Mouse (Mus musculus): ENCODE measurements around the gene 4931417E11Rik. TPM values are rescaled to one million over a fixed set of nuclear protein-coding genes. Genes with fewer than 3 reads are reported as not detected.

The 4931417E11Rik gene
- polyA plus RNA-seq (2016; fragmentation: Nextera tagmentation; extraction: Ambion mirVana), result not detected in 2 replicates

DNA sequence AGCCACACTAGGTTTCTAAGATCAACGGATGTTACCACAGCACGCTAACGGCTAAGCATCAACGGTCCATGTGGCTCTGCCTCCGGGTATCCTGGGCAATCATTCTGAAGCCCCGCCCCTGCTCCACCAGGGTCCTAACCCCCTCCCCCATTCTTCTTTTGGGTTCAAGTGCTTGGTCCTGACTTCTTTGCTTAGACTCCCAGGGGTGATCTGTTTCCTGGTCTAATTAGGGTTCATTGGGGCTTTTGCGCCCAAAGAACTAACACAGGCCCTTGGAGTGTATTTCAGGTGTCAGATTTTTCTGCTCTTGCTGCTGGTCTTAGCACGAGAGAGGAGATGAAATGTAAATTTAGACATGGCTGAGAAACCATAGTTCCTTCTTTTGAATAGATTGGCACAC lies at the start of gene 4931417E11Rik:
Gene 4931417E11Rik, minus strand, starts transcription at position 101 of the 400 bp plus-strand sequence.
- Histone ChIP-seq H3K27ac (no peak within 1 kb of the TSS), H3K36me3 (replicated peaks) (no peaks in the 10 kb centered on the region), H3K9me3 (no peaks in the 10 kb centered on the region), H3K4me3 (no peak within 1 kb of the TSS), H3K4me1 (no peaks in the 10 kb centered on the region), H3K27me3 (ENCODE audit: poor library complexity, severe bottlenecking) (no peaks in the 10 kb centered on the region)
- 93% methylated on average over 8 of the region's 8 CpGs for WGBS
- no peak for DNase-seq (ENCODE audit: extremely low spot score, low spot score)

DNA sequence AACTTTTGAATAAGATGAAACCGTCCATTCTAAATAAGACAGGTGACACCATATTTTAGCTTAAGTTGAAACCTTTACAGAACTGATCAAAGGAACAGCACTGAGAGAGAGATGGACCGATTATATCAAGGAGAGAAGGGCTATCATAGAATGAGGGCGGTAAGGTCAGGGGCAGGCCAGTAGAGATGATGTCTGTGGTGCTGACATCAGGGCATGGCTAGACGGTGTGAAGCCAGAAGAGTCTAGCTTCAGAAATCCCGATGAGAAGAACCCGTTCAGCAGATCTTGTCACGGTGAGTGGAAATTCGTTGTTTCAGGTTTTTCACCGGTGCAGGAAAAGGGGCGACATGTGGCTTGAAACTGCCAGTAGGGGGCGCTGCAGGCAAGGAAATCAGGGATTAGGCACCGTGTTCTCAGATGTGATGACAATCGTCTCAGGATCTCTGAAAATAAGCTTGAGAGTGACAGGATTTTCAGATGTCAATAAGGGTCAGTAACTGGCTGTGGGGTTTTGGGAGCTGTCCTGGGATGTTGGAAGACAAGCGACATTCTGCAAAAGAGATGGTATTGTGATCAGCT lies 48.4 kb upstream of the 4931417E11Rik start:
- peak; percentile 77 for DNase-seq (ENCODE audit: extremely low spot score, low spot score)
- WGBS, result 29% methylated on average over 14 of the region's 14 CpGs
- no peak overlapping the region for H3K27ac ChIP-seq
- no peaks in the 10 kb centered on the region for H3K27me3 ChIP-seq (ENCODE audit: poor library complexity, severe bottlenecking)
- no peaks in the 10 kb centered on the region for H3K4me1 ChIP-seq
- no peaks in the 10 kb centered on the region for H3K36me3 ChIP-seq (replicated peaks)
- no peaks in the 10 kb centered on the region for H3K9me3 ChIP-seq
- no peak overlapping the region for H3K4me3 ChIP-seq

DNA sequence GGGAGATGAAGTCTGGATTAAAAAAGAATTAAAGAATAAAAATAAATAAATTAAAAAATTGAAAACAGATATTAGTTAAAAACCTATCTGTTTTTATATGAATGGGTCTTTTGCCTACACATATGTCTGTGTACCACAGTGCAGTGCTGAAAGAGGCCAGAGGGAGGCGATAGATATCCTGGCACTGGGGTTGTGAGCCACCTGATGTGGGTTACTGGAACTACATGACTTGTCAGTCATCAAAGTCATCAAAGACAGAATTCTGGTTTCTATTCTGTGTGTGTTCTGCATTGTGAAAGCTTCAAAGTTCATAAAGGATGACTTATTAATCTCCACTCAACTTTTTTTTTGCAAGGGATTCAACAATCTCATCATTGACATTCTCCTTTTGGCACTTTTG lies 43.4 kb upstream of the 4931417E11Rik start:
- DNase-seq (ENCODE audit: extremely low spot score, low spot score), result no peak
- Histone ChIP-seq H3K4me3 (no peak overlapping the region), H3K27me3 (ENCODE audit: poor library complexity, severe bottlenecking) (no peaks in the 10 kb centered on the region), H3K9me3 (no peaks in the 10 kb centered on the region), H3K4me1 (no peaks in the 10 kb centered on the region), H3K27ac (no peak overlapping the region), H3K36me3 (replicated peaks) (no peaks in the 10 kb centered on the region)
- WGBS, result 30% methylated on average over 1 of the region's 1 CpGs

DNA sequence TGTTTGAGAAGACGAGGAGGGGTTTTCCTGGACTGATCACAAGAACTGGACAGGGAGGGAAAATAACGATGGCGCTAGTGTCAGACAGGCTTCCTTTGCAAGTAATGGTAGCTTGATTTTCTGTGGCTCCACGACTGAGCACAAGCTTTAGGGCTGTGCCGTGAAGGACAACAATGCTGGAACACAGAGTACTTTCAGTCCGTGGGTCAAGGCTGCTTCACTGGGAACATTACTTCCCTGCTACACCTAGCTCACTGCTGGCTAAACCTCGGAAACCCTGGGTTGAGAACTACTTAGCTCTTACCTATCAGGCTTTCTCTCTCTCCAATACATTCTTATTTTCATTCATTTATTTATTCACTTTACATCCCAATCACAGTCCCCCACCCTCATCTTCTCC lies 30.2 kb upstream of the 4931417E11Rik start:
- 89% methylated on average over 7 of the region's 7 CpGs for WGBS
- H3K4me1 ChIP-seq, result no peaks in the 10 kb centered on the region
- H3K27ac ChIP-seq, result no peak overlapping the region
- no peaks in the 10 kb centered on the region for H3K27me3 ChIP-seq (ENCODE audit: poor library complexity, severe bottlenecking)
- no peak for DNase-seq (ENCODE audit: extremely low spot score, low spot score)
- H3K4me3 ChIP-seq, result no peak overlapping the region
- no peaks in the 10 kb centered on the region for H3K36me3 ChIP-seq (replicated peaks)
- H3K9me3 ChIP-seq, result no peaks in the 10 kb centered on the region

DNA sequence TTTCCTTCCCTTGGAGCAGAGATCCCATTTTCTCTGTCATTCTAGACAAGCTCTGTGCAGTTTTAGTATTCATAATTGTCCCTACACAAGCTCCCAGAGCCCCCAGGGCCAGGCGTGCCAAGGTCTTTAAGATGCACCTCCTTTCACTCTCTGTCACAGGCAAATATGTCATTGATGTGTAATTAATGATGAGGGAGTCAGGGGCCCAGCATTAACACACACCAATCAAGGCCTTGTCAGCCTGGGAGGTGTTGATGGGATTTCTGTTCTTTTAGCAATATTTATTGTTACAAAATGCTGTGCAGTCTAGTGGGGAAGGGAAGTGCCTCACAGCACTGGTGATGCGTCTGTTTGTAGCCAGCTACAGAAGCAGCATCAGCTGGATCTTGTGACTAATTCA lies 27.9 kb upstream of the 4931417E11Rik start:
- Histone ChIP-seq H3K27me3 (ENCODE audit: poor library complexity, severe bottlenecking) (no peaks in the 10 kb centered on the region), H3K9me3 (no peaks in the 10 kb centered on the region), H3K27ac (no peak overlapping the region), H3K36me3 (replicated peaks) (no peaks in the 10 kb centered on the region), H3K4me1 (no peaks in the 10 kb centered on the region), H3K4me3 (no peak overlapping the region)
- 73% methylated on average over 2 of the region's 2 CpGs for WGBS
- no peak for DNase-seq (ENCODE audit: extremely low spot score, low spot score)

DNA sequence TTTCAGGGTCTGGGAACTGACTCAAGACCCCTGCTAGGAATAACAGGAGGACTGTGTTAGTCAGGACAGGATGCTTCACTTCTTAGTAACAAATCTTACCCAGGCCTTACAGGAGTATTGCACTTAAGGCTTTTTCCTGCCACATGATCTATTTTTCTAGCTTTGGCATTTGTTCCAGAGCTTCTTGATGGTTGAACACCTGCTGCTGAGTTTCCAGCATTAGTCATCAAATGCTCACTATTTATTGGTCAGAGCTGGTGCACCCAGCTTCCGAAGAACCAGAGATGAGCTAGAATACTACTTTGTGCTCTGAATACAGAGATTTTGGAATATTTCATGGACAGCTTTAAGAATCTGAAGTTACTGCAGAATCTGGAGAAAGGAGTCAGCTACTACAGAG lies 21.1 kb upstream of the 4931417E11Rik start:
- Histone ChIP-seq H3K4me1 (no peaks in the 10 kb centered on the region), H3K9me3 (no peaks in the 10 kb centered on the region), H3K4me3 (no peak overlapping the region), H3K27ac (no peak overlapping the region), H3K36me3 (replicated peaks) (no peaks in the 10 kb centered on the region), H3K27me3 (ENCODE audit: poor library complexity, severe bottlenecking) (no peaks in the 10 kb centered on the region)
- no peak for DNase-seq (ENCODE audit: extremely low spot score, low spot score)
- 88% methylated on average over 1 of the region's 1 CpGs for WGBS

DNA sequence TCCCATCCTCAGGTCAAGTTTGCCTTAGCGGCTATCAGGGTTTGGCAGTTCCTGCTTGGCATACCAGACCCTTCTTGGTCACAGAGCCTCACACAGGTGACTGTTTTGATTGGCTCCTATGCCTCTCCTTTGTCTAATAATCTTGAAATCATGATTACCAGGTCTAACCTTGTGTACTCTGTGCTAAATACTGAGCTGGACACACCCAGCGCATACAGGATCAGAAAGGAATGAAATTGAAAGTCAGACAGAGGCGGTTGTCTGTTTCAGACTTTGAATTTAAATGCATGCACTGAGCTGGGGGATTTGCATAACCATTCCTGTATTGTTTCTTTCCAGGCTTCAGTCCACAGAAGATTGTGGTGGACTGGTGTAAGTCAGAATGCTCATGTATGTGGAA lies 16.1 kb upstream of the 4931417E11Rik start:
- Histone ChIP-seq H3K36me3 (replicated peaks) (no peaks in the 10 kb centered on the region), H3K4me1 (no peaks in the 10 kb centered on the region), H3K9me3 (no peaks in the 10 kb centered on the region), H3K4me3 (no peak overlapping the region), H3K27me3 (ENCODE audit: poor library complexity, severe bottlenecking) (no peaks in the 10 kb centered on the region), H3K27ac (no peak overlapping the region)
- DNase-seq (ENCODE audit: extremely low spot score, low spot score), result no peak
- 83% methylated on average over 3 of the region's 3 CpGs for WGBS

DNA sequence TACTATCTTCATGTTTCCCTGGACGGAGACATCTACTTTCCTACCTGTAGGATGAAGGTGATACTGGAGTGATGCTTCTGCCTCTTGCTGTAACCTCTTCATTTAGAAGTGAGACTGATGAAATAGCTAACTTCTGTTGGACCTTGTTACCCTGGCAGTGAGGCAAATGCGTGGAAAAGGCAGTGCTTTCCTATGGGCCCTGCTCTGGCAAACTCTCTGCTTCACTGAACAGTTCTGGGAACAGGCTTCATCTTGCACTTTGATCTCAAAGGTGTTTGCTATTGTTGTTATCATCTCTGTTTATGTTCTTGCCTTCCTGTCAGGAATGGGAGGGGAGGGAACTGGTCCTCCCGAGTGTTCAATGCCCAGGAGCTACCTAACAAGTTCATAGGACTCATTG lies 3.4 kb downstream of the 4931417E11Rik start:
- Histone ChIP-seq H3K27me3 (ENCODE audit: poor library complexity, severe bottlenecking) (no peaks in the 10 kb centered on the region), H3K4me1 (no peaks in the 10 kb centered on the region), H3K4me3 (no peak overlapping the region), H3K9me3 (no peaks in the 10 kb centered on the region), H3K36me3 (replicated peaks) (no peaks in the 10 kb centered on the region), H3K27ac (no peak overlapping the region)
- no peak for DNase-seq (ENCODE audit: extremely low spot score, low spot score)
- WGBS, result 82% methylated on average over 3 of the region's 3 CpGs

DNA sequence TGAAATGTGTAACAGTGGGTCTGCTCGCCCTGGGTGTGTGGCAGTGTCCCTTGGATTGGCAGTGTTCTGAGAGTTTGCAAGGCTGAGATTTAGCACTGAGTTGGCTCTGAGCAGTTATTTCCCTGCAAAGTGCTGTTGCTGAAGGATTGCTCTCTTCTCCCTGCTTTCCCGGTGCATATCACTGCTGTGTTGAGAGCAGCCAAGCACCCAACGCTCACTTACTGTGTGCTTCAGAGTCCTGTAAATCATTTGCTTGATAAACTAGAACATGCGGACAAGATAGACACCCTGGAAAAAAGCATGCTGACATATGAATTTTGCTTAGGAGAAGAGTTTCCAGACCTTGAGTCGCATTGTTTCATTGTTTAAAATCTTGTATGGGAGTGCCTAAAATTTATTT lies 6.9 kb downstream of the 4931417E11Rik start:
- no peak for DNase-seq (ENCODE audit: extremely low spot score, low spot score)
- H3K27me3 ChIP-seq (ENCODE audit: poor library complexity, severe bottlenecking), result no peaks in the 10 kb centered on the region
- H3K27ac ChIP-seq, result no peak overlapping the region
- H3K4me1 ChIP-seq, result no peaks in the 10 kb centered on the region
- no peaks in the 10 kb centered on the region for H3K36me3 ChIP-seq (replicated peaks)
- H3K9me3 ChIP-seq, result no peaks in the 10 kb centered on the region
- 87% methylated on average over 5 of the region's 5 CpGs for WGBS
- no peak overlapping the region for H3K4me3 ChIP-seq

DNA sequence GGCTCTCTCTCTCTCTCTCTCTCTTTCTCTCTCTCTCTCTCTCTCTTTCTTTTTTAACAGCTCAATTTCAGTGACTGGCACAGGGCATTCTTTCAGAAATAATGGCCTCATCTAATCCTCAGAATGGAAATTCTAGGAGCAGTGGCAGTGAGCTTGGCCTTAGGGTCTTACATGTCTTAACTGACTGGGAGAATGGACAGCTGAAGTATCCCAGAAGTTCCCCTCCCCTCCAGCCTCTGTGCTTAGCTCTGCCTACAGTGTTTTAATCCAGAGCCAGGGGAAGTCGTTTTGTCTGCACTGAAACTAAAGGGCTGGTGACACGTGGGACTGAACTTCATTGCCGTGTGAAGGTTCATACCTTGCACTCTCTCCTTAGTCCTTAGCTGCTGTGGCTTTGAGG lies 35.6 kb downstream of the 4931417E11Rik start:
- DNase-seq (ENCODE audit: extremely low spot score, low spot score), result no peak
- WGBS, result 16% methylated on average over 3 of the region's 3 CpGs

DNA sequence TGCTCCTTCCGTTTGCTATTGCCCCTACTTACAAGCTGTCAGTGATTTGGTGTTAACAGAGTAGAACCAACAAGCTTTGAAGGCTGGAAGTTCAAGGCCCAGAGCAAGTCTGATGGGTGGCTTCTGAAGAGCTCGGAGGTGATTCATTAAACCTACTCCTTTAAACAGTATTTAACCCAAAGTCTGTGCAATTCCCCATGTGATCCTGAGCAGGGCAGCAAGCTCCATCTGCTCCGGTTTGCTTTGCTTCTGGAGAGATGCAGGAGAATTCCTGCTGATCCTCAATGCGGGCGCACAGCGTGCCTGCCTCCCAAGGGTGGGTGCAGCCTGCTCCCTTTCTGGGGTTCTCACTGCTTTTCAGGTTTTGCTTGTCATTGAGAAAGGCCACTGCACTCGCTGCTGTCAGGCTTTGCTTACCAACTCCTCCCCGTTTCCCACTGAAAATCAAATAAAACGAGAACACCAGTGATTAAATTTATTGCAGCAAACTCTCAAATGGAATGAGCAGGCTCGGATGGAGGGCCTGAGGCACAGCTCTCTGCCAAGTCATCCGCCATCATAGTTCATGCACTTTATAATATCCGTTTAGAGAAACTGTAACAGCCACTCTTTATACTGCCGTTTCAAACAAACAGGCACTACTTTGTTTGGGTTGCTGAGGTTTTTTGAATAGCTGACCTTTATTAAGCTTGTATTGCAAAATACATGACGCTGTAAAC lies 40.7 kb downstream of the 4931417E11Rik start:
- Histone ChIP-seq H3K4me1 (peaks cover 33% of the 10 kb centered on the region), H3K36me3 (replicated peaks) (no peaks in the 10 kb centered on the region), H3K9me3 (0 out of 2 replicates have a peak, but pooled peaks cover 3% of the 10 kb centered on the region), H3K27me3 (ENCODE audit: poor library complexity, severe bottlenecking) (peaks cover 52% of the 10 kb centered on the region), H3K27ac (0 out of 2 replicates have a peak overlapping the region, but pooled peaks have one; percentile 32), H3K4me3 (no peak overlapping the region)
- DNase-seq (ENCODE audit: extremely low spot score, low spot score), result no peak
- 37% methylated on average over 14 of the region's 14 CpGs for WGBS

More for the DNA sequence above, 35.6 kb downstream of the 4931417E11Rik start:
- 0 out of 2 replicates have a peak, but pooled peaks cover 3% of the 10 kb centered on the region for H3K9me3 ChIP-seq
- no peaks in the 10 kb centered on the region for H3K36me3 ChIP-seq (replicated peaks)
- 0 out of 2 replicates have a peak overlapping the region, but pooled peaks have one; percentile 22 for H3K27ac ChIP-seq
- H3K27me3 ChIP-seq (ENCODE audit: poor library complexity, severe bottlenecking), result peaks cover 43% of the 10 kb centered on the region
- peaks cover 19% of the 10 kb centered on the region for H3K4me1 ChIP-seq
- no peak overlapping the region for H3K4me3 ChIP-seq

DNA sequence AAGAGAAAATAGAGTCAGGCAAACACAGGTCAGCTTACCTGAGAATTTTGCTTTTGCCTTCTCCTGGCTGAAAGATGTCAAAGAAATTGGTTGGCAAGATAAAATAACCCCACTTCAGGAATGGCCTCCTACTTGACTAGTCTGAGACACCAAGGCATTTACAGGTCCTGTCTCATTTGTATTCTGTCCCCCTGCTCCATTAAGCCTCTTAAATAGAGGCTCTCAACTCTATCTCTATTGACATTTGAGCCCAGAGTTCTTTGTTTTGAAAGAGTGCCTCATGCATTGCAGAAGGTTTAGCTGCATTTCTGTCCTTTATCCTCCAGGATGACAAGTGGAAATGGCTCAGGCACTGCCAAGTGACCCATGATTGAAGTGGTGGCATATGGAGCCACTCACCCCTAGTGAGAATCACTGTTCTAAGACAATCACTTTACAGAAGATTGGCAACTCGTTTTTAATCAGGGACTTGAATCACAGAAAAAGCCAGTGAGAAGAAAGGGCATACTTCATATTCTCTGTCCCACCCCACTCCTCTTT lies 42.1 kb downstream of the 4931417E11Rik start:
- peaks cover 58% of the 10 kb centered on the region for H3K27me3 ChIP-seq (ENCODE audit: poor library complexity, severe bottlenecking)
- H3K36me3 ChIP-seq (replicated peaks), result no peaks in the 10 kb centered on the region
- no peak overlapping the region for H3K27ac ChIP-seq
- peaks cover 28% of the 10 kb centered on the region for H3K4me1 ChIP-seq
- no peak for DNase-seq (ENCODE audit: extremely low spot score, low spot score)
- no peak overlapping the region for H3K4me3 ChIP-seq
- 13% methylated on average over 1 of the region's 1 CpGs for WGBS
- H3K9me3 ChIP-seq, result 0 out of 2 replicates have a peak, but pooled peaks cover 3% of the 10 kb centered on the region

Data from forebrain, embryonic 10.5 days (tissue).